Mouse (Mus musculus) C2C12 (cell line): ENCODE data around the gene Slc17a3. TPM values are rescaled to one million over a fixed set of nuclear protein-coding genes. Genes with fewer than 3 reads are reported as not detected.
A peak's percentile ranks its signal among the peaks of the same experiment; 100 is the strongest.

ENCODE experiments used
- H3K27me3 ChIP-seq: one replicate; pipeline ENCODE4 v1.6.1; 2011; ENCODE audit not compliant: control insufficient read depth, insufficient read depth, insufficient read length
- H3K36me3 ChIP-seq: one replicate; pipeline ENCODE4 v1.6.1; 2011; ENCODE audit not compliant: control insufficient read depth, insufficient read depth
- H3K4me3 ChIP-seq: one replicate; pipeline ENCODE4 v1.5.1; 2011; ENCODE audit warnings: mild to moderate bottlenecking, control low read depth; ENCODE audit not compliant: poor library complexity, insufficient read depth, severe bottlenecking
- H3K79me2 ChIP-seq: one replicate; pipeline ENCODE4 v1.6.1; 2011; ENCODE audit not compliant: control insufficient read depth, insufficient read depth
- H3K79me3 ChIP-seq: one replicate; pipeline ENCODE4 v1.6.1; 2011; ENCODE audit warnings: low read depth, control low read depth
- H3ac ChIP-seq: one replicate; pipeline ENCODE3; 2011; ENCODE audit warnings: low read depth; ENCODE audit not compliant: control insufficient read depth, insufficient read length
- CEBPB ChIP-seq: IDR thresholded peaks from one replicate; pipeline ENCODE4 v1.6.1; 2011; ENCODE audit warnings: low read depth, mild to moderate bottlenecking, control low read depth, moderate library complexity
- CTCF ChIP-seq: IDR thresholded peaks from one replicate; pipeline ENCODE4 v1.5.1; 2011; ENCODE audit not compliant: control insufficient read depth, insufficient read depth, insufficient read length
- FOSL1 ChIP-seq: IDR thresholded peaks from one replicate; pipeline ENCODE4 v1.8.0; 2011; ENCODE audit warnings: mild to moderate bottlenecking, low read length; ENCODE audit not compliant: poor library complexity, insufficient read depth, severe bottlenecking
- MAX ChIP-seq: IDR thresholded peaks from one replicate; pipeline ENCODE4 v1.6.1; 2011; ENCODE audit warnings: mild to moderate bottlenecking, control low read depth
- MYOD1 ChIP-seq: IDR thresholded peaks from one replicate; pipeline ENCODE4 v1.6.1; 2011; ENCODE audit warnings: low read depth; ENCODE audit not compliant: control insufficient read depth, insufficient read length
- MYOG ChIP-seq: IDR thresholded peaks from one replicate; pipeline ENCODE4 v1.6.1; 2011; ENCODE audit not compliant: control insufficient read depth, insufficient read length; ENCODE audit errors: extremely low read depth
- USF1 ChIP-seq: IDR thresholded peaks from one replicate; pipeline ENCODE4 v1.6.1; 2011; ENCODE audit warnings: low read depth, mild to moderate bottlenecking, control low read depth, moderate library complexity
- polyA plus RNA-seq: library from polyadenylated mRNA; unstranded; fragments of >200 nt; fragmentation: generic; extraction: Trizol; gene quantifications from one replicate; pipeline ENCODE4 v1.2.1, GENCODE M21; 2012; ENCODE audit warnings: missing spikeins

The Slc17a3 gene
- polyA plus RNA-seq, 1 experiment: not detected

DNA sequence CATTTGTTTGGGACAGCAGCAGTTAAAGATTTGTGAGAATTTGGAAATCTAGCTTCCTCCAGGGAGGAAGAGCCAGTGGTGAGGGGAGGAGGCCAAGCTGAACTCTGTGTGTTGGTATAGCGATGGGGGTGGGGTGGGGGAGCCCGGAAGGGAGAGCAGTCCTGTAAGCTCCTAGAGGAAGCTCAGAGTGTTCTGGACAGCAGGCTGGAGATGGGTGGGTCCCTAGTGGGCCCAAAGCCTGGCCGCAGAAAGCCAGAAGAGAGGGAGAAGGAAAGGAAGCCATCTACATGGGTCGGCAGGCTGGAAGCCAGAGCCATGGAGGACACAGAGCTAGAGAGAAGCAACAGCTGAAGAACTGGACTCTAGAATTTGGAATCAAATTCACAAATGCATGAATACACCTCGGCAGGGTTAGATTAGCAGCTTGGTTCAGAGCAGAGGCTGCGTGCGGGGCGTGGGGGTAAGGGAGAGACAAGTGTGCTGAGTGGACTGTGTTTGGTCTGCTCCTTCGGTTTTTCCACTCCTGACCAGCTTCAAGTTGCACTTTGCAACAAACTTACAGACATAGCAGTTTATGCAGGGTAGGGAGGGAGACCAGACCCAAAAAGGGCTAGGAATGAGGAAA lies 27.0 kb downstream of the Slc17a3 start:
- Histone ChIP-seq H3K27me3 (peaks cover 11% of the 10 kb centered on the region), H3ac (no peak overlapping the region), H3K79me3 (no peaks in the 10 kb centered on the region), H3K4me3 (no peak overlapping the region), H3K36me3 (no peaks in the 10 kb centered on the region), H3K79me2 (no peaks in the 10 kb centered on the region)
- no peak for TF ChIP-seq CTCF
- no peak for TF ChIP-seq USF1
- no peak for TF ChIP-seq MYOD1

- peaks cover 11% of the 10 kb centered on the region for H3K27me3 ChIP-seq
- no peaks in the 10 kb centered on the region for H3K79me3 ChIP-seq
- no peaks in the 10 kb centered on the region for H3K79me2 ChIP-seq
- H3ac ChIP-seq: no peak overlapping the region
- no peak for TF ChIP-seq CTCF
- TF ChIP-seq USF1: no peak
- TF ChIP-seq FOSL1: no peak
- no peak for TF ChIP-seq MYOD1
- TF ChIP-seq MAX: no peak
- no peak for TF ChIP-seq CEBPB
- no peak for TF ChIP-seq MYOG
- no peaks in the 10 kb centered on the region for H3K36me3 ChIP-seq
- H3K4me3 ChIP-seq: no peak overlapping the region
Observed at GRCm38 (mm10) chr13:23867000-23867399, 27.8 kb downstream of the Slc17a3 start.

DNA sequence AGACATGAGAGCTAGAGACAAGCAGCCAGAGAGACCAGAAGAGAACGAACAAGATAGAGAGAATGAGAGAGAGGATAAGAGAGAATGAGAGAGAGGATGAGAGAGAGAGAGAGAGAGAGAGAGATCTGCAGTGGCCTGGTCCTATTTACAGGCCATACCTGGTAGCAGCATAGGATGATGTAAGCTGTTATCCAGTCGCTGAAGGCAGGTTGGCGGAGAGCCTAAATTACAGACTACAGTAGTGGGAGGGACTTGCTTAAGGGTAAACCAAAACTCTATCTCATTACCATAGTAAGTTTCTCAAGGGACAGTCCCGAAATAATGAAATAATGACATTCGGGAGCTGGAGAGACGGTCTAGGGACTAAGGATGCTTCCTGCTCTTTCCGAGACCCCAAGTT lies 28.2 kb downstream of the Slc17a3 start, which contains the start of gene Slc17a1:
TSS of gene Slc17a1 (plus strand) at position 346 of the 400 bp plus-strand sequence.
- no peaks in the 10 kb centered on the region for H3K79me2 ChIP-seq
- peaks cover 11% of the 10 kb centered on the region for H3K27me3 ChIP-seq
- no peak within 1 kb of the TSS for H3ac ChIP-seq
- no peak within 1 kb of the TSS for H3K4me3 ChIP-seq
- no peaks in the 10 kb centered on the region for H3K36me3 ChIP-seq
- no peaks in the 10 kb centered on the region for H3K79me3 ChIP-seq
- TF ChIP-seq FOSL1 (no peak), MAX (no peak), MYOD1 (no peak), CTCF (no peak), USF1 (no peak), MYOG (no peak), CEBPB (no peak)

DNA sequence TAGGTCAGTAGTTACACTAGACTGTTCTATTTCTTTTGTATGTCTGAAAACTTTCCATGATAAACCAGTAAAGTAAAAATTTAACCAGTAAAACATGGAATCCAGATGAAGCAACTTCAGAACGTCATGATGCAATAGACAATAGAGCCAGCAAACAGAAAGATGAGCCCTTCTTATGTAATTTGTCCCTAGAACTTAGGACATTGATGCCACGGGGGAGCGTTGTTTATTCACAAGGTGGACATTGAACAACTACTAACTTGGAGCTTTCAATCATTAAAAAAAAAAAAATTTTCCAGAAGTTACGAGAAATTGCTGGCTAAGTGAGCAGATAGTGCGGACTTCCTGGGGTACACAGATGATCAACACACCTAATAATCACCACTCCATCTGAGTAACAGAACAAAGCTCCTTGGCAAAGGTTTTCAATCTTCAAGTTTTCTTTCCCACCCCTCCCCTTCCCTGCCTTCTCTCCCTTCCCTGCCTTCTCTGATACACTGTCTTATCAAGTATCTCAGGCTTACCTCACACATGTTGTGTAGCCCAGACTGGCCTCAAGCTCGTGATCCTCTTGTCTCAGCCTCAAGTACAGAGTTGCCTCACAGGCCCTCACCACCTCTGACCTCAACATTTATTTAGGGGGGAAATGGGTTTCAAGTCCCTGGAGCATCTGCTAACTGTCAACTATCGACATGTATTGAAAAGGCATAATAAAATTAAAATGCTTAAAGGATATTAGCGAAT lies 29.7 kb downstream of the Slc17a3 start:
- TF ChIP-seq CEBPB (peak; percentile 20), MYOG (no peak)
- Histone ChIP-seq H3K79me2 (no peaks in the 10 kb centered on the region), H3K36me3 (no peaks in the 10 kb centered on the region), H3K27me3 (peaks cover 11% of the 10 kb centered on the region), H3K4me3 (no peak overlapping the region), H3ac (no peak overlapping the region), H3K79me3 (no peaks in the 10 kb centered on the region)

GRCm38 (mm10) chr13:23869996-23870395 lies 30.8 kb downstream of the Slc17a3 start:
- no peak for TF ChIP-seq USF1
- TF ChIP-seq MAX: no peak
- TF ChIP-seq CTCF: no peak
- no peak for TF ChIP-seq MYOG
- no peak for TF ChIP-seq CEBPB
- TF ChIP-seq FOSL1: no peak
- TF ChIP-seq MYOD1: no peak
- no peaks in the 10 kb centered on the region for H3K79me2 ChIP-seq
- H3K27me3 ChIP-seq: peaks cover 11% of the 10 kb centered on the region
- no peaks in the 10 kb centered on the region for H3K79me3 ChIP-seq
- H3K36me3 ChIP-seq: no peaks in the 10 kb centered on the region
- no peak overlapping the region for H3ac ChIP-seq
- H3K4me3 ChIP-seq: no peak overlapping the region

GRCm38 (mm10) chr13:23873141-23873540 lies 33.9 kb downstream of the Slc17a3 start:
- Histone ChIP-seq H3ac (no peak overlapping the region), H3K36me3 (no peaks in the 10 kb centered on the region), H3K79me2 (no peaks in the 10 kb centered on the region), H3K27me3 (peaks cover 3% of the 10 kb centered on the region), H3K79me3 (no peaks in the 10 kb centered on the region), H3K4me3 (no peak overlapping the region)
- TF ChIP-seq MYOG (no peak), CEBPB (no peak), FOSL1 (no peak), USF1 (no peak), MYOD1 (no peak), CTCF (no peak), MAX (no peak)
